Mouse (Mus musculus) G1E (cell line): ENCODE measurements around the gene Alkbh2.

Source experiments
- CTCF ChIP-seq: IDR thresholded peaks from 2 replicates; pipeline ENCODE4 v1.5.1; 2012; ENCODE audit warnings: low read depth, low read length, inconsistent platforms, mixed read lengths
- GATA1 ChIP-seq: IDR thresholded peaks from 2 replicates; pipeline ENCODE4 v1.6.1; 2012; ENCODE audit warnings: borderline replicate concordance, low read length, inconsistent platforms, mixed read lengths
- POLR2AphosphoS5 ChIP-seq: IDR thresholded peaks from 2 replicates; pipeline ENCODE4 v1.6.1; 2012; ENCODE audit warnings: low read depth, low read length, inconsistent platforms; ENCODE audit not compliant: insufficient replicate concordance

DNA sequence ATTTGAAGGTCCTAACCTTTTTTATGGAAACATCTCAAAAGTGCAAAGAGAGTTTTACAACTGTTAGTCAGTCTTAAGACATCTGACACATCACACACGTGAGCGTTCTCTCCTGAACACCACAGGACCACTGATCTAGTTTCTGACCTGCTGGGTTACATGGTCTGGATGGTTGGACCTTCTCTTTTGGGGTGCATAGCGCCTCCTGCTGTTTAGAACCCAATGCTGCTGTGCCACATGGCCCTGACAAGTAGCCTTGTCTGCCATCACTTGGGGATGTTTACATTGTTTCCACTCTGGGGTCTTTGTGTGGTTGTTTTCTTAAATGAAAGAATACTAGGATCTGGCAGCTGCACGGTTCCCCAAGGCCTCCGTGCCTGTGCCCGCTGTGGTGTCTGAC lies 14.7 kb downstream of the Alkbh2 start:
- TF ChIP-seq CTCF (peak; percentile 18; the same call in 1 of the 2 replicates), GATA1 (no peak), POLR2AphosphoS5 (no peak)
